14 mouse cellular contexts compared by ENCODE assay signal in the genomic region with DNA sequence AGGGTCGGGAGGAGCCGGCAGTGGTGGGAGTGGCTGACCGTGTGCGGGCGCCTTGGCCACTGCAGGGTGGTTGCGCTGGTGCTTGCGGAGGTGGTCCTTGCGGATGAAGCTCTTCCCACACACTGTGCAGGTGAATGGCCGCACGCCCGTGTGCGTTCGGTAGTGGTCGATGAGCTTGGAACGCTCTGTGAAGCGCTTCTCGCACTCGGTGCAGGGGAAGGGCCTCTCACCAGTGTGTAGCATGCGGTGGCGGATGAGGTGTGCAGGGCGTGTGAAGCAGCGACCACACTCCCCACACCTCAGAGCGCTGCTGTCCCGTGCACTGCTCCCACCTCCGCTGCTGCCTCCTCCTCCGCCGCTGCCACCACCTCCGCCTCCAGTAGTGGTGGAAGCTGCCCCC. TPM values are rescaled to one million over a fixed set of nuclear protein-coding genes. Genes with fewer than 3 reads are reported as not detected.
A peak's percentile ranks its signal among the peaks of the same experiment; 100 is the strongest.
DNase-seq lines count a peak whose midpoint lies in the region; ATAC-seq and TF ChIP-seq lines count a peak whose summit lies in the region.
"Had no signal": no experiment of that assay in that cellular context is flagged by ENCODE, and none has a peak within 500 bp of the region (broad histone marks: within the 10 kb centered on the region; RNA-seq: fewer than 3 reads in every experiment).

No protein-coding gene starts in this region.

- no peak overlapping the region for H3K9ac ChIP-seq in heart, embryonic 15.5 days
- H3K9ac ChIP-seq in heart, adult 2 months (ENCODE audit: low read depth, low read length): no peak overlapping the region
- H3K9ac ChIP-seq in liver, embryonic 12.5 days: no peak overlapping the region
- H3K9ac ChIP-seq in liver, postnatal 0 days (replicated peaks): no peak overlapping the region
- H3K9ac ChIP-seq: limb, embryonic 13.5 days; midbrain, embryonic 12.5 days had no signal

- no peaks in the 10 kb centered on the region for H3K9me3 ChIP-seq in heart, embryonic 15.5 days (replicated peaks)
- no peaks in the 10 kb centered on the region for H3K9me3 ChIP-seq in liver, embryonic 12.5 days (replicated peaks)
- H3K9me3 ChIP-seq in liver, postnatal 0 days (ENCODE audit: low read length): no peaks in the 10 kb centered on the region
- no peaks in the 10 kb centered on the region for H3K9me3 ChIP-seq in E14TG2a.4 (ENCODE audit: low read length)
- H3K9me3 ChIP-seq: limb, embryonic 13.5 days; midbrain, embryonic 12.5 days had no signal

- H3K4me2 ChIP-seq in heart, embryonic 15.5 days: no peak overlapping the region
- no peak overlapping the region for H3K4me2 ChIP-seq in liver, embryonic 12.5 days
- no peak overlapping the region for H3K4me2 ChIP-seq in liver, postnatal 0 days (ENCODE audit: low read depth, low read length)
- H3K4me2 ChIP-seq: limb, embryonic 13.5 days; midbrain, embryonic 12.5 days had no signal

- no peaks in the 10 kb centered on the region for H3K4me1 ChIP-seq in heart, embryonic 15.5 days (replicated peaks)
- no peaks in the 10 kb centered on the region for H3K4me1 ChIP-seq in heart, adult 2 months (ENCODE audit: control insufficient read depth, insufficient read depth, low read length)
- H3K4me1 ChIP-seq in liver, embryonic 12.5 days: peaks cover 24% of the 10 kb centered on the region
- no peaks in the 10 kb centered on the region for H3K4me1 ChIP-seq in liver, postnatal 0 days (ENCODE audit: insufficient read depth)
- H3K4me1 ChIP-seq in E14TG2a.4 (replicated peaks; ENCODE audit: low read depth, low read length): peaks cover 50% of the 10 kb centered on the region
- H3K4me1 ChIP-seq: limb, embryonic 13.5 days; midbrain, embryonic 12.5 days had no signal

- peaks cover 58% of the 10 kb centered on the region for H3K36me3 ChIP-seq in heart, embryonic 15.5 days
- H3K36me3 ChIP-seq in heart, adult 2 months (ENCODE audit: control insufficient read depth, insufficient read depth, low read length): no peaks in the 10 kb centered on the region
- H3K36me3 ChIP-seq in liver, embryonic 12.5 days: peaks cover 69% of the 10 kb centered on the region
- H3K36me3 ChIP-seq in liver, postnatal 0 days (replicated peaks; ENCODE audit: insufficient read depth, low read length): peaks cover 52% of the 10 kb centered on the region
- H3K36me3 ChIP-seq in E14TG2a.4 (ENCODE audit: insufficient read depth, low read length): peaks cover 34% of the 10 kb centered on the region

- TF ChIP-seq EP300 in heart, adult 2 months (IDR thresholded peaks at IDR 0.05; ENCODE audit: insufficient read depth, low read depth, low read length): no peak
- no peak for TF ChIP-seq EP300 in liver, postnatal 0 days (IDR thresholded peaks at IDR 0.05; ENCODE audit: low read depth)

- 91% methylated on average over 28 of the region's 28 CpGs for WGBS in heart, embryonic 15.5 days
- 96% methylated on average over 28 of the region's 28 CpGs for WGBS in heart, adult 2 months
- WGBS in liver, embryonic 12.5 days (ENCODE audit: insufficient replicate concordance): 92% methylated on average over 28 of the region's 28 CpGs
- WGBS in liver, postnatal 0 days (ENCODE audit: insufficient replicate concordance): 94% methylated on average over 28 of the region's 28 CpGs

- no peak overlapping the region for H3K27ac ChIP-seq in heart, embryonic 15.5 days
- no peak overlapping the region for H3K27ac ChIP-seq in heart, adult 2 months
- H3K27ac ChIP-seq in liver, embryonic 12.5 days: no peak overlapping the region
- no peak overlapping the region for H3K27ac ChIP-seq in liver, postnatal 0 days (ENCODE audit: low read depth)
- H3K27ac ChIP-seq: limb, embryonic 13.5 days; midbrain, embryonic 12.5 days had no signal

- TF ChIP-seq CTCF in heart, adult 2 months (IDR thresholded peaks at IDR 0.05): no peak
- no peak for TF ChIP-seq CTCF in liver, postnatal 0 days (IDR thresholded peaks at IDR 0.05; ENCODE audit: low read depth)
- no peak for TF ChIP-seq CTCF in E14TG2a.4 (conservative IDR thresholded peaks at IDR 0.05; ENCODE audit: low read length)

- no peak for DNase-seq in heart, adult 2 months
- DNase-seq in liver, postnatal 0 days: no peak
- peak; percentile 47 for DNase-seq in ZHBTc4 (ENCODE audit: low read depth, low spot score)
- no peak for DNase-seq in adrenal gland, postnatal 25 days
- DNase-seq in thymus, postnatal 14 days: no peak
- DNase-seq: cerebellum, adult 18-20 months; gastrocnemius, postnatal 25 days had no signal

- no peaks in the 10 kb centered on the region for H3K27me3 ChIP-seq in heart, embryonic 15.5 days
- no peaks in the 10 kb centered on the region for H3K27me3 ChIP-seq in heart, adult 2 months (ENCODE audit: control insufficient read depth, insufficient read depth, low read length)
- no peaks in the 10 kb centered on the region for H3K27me3 ChIP-seq in liver, embryonic 12.5 days (replicated peaks)
- no peaks in the 10 kb centered on the region for H3K27me3 ChIP-seq in liver, postnatal 0 days (ENCODE audit: insufficient read depth, low read length)
- H3K27me3 ChIP-seq in E14TG2a.4 (ENCODE audit: insufficient read depth, low read length): no peaks in the 10 kb centered on the region
- H3K27me3 ChIP-seq: limb, embryonic 13.5 days; midbrain, embryonic 12.5 days had no signal

- TF ChIP-seq POLR2A in heart, adult 2 months (IDR thresholded peaks at IDR 0.05; ENCODE audit: insufficient read depth, low read depth, low read length): no peak

- ATAC-seq in heart, embryonic 15.5 days (replicated peaks; ENCODE audit: insufficient number of reproducible peaks, insufficient read depth, low FRiP score, low read depth): 0 out of 2 replicates have a peak, but pooled peaks have one; percentile 27
- ATAC-seq in liver, embryonic 12.5 days: 0 out of 2 replicates have a peak, but pooled peaks have one; percentile 27
- ATAC-seq in liver, postnatal 0 days: no peak
- ATAC-seq: lung, postnatal 0 days had no signal

- no peak overlapping the region for H3K4me3 ChIP-seq in heart, embryonic 15.5 days
- H3K4me3 ChIP-seq in heart, adult 2 months: no peak overlapping the region
- H3K4me3 ChIP-seq in liver, embryonic 12.5 days: no peak overlapping the region
- H3K4me3 ChIP-seq in liver, postnatal 0 days (ENCODE audit: low read depth, low read length): no peak overlapping the region
- H3K4me3 ChIP-seq in E14TG2a.4 (replicated peaks; ENCODE audit: low read length): peak overlapping the region; percentile 83
- H3K4me3 ChIP-seq: erythroblast, embryonic 14.5 days; limb, embryonic 13.5 days; midbrain, embryonic 12.5 days had no signal

- intact Hi-C loops in heart, adult 2 months (cut with DNase I): no loop called here

- H3K79me2 ChIP-seq in heart, adult 2 months (replicated peaks; ENCODE audit: control insufficient read depth, insufficient read depth, low read length): no peaks in the 10 kb centered on the region

RNA-seq across cellular contexts. Expression of gene Zfp777, which starts 15.2 kb away (rescaled TPM):
- polyA plus RNA-seq in heart, embryonic 15.5 days (2015; fragmentation: Nextera tagmentation; extraction: Ambion mirVana): 2.8 and 4.1 TPM in 2 replicates
- 10 to 100 TPM; 13.8 to 15.6 TPM for total RNA-seq in heart, adult 2 months (2021)
- 10.0 and 15.8 TPM in 2 replicates for polyA plus RNA-seq in heart, adult 2 months (2012; rRNA removed)
- 4.9 and 5.5 TPM in 2 replicates for polyA plus RNA-seq in liver, embryonic 12.5 days (2016; fragmentation: Nextera tagmentation; extraction: Ambion mirVana)
- 1.7 and 2.2 TPM in 2 replicates for polyA plus RNA-seq in liver, postnatal 0 days (2015; fragmentation: Nextera tagmentation; extraction: Ambion mirVana)
- 27.1 and 28.2 TPM in 2 replicates for total RNA-seq in adrenal gland, postnatal 25 days (2021)

RNA-seq across cellular contexts. Expression of gene Zfp746, which starts 22.5 kb away (rescaled TPM):
- polyA plus RNA-seq in heart, embryonic 15.5 days (2015; fragmentation: Nextera tagmentation; extraction: Ambion mirVana): 7.8 and 11.6 TPM in 2 replicates
- 1 to 10 TPM; 9.5 to 9.8 TPM for total RNA-seq in heart, adult 2 months (2021)
- polyA plus RNA-seq in heart, adult 2 months (2012; rRNA removed): 8.7 and 10.2 TPM in 2 replicates
- 10.4 and 10.5 TPM in 2 replicates for polyA plus RNA-seq in liver, embryonic 12.5 days (2016; fragmentation: Nextera tagmentation; extraction: Ambion mirVana)
- 4.1 and 5.3 TPM in 2 replicates for polyA plus RNA-seq in liver, postnatal 0 days (2015; fragmentation: Nextera tagmentation; extraction: Ambion mirVana)
- total RNA-seq in adrenal gland, postnatal 25 days (2021): 24.6 and 29.7 TPM in 2 replicates
